In genomic region chr2:119565284-119565683, GRCm38 (mm10) we compare ENCODE assay signal across 28 mouse cellular contexts. TPM values are rescaled to one million over a fixed set of nuclear protein-coding genes. Genes with fewer than 3 reads are reported as not detected.
"Had no signal": no experiment of that assay in that cellular context is flagged by ENCODE, and none has a peak within 500 bp of the region (broad histone marks: within the 10 kb centered on the region; RNA-seq: fewer than 3 reads in every experiment).

No protein-coding gene starts in this region.

- H3K9ac ChIP-seq: embryonic facial prominence, embryonic 12.5 days; embryonic facial prominence, embryonic 13.5 days; embryonic facial prominence, embryonic 15.5 days; forebrain, embryonic 12.5 days; forebrain, embryonic 13.5 days; forebrain, embryonic 15.5 days; forebrain, postnatal 0 days had no signal

- H3K27ac ChIP-seq: embryonic facial prominence, embryonic 10.5 days; embryonic facial prominence, embryonic 12.5 days; embryonic facial prominence, embryonic 13.5 days; embryonic facial prominence, embryonic 15.5 days; forebrain, embryonic 10.5 days; forebrain, embryonic 12.5 days; forebrain, embryonic 13.5 days; forebrain, embryonic 15.5 days; gastrocnemius, adult 2 months; heart, adult 2 months had no signal

- H3K4me2 ChIP-seq: embryonic facial prominence, embryonic 12.5 days; embryonic facial prominence, embryonic 13.5 days; embryonic facial prominence, embryonic 15.5 days; forebrain, embryonic 12.5 days; forebrain, embryonic 13.5 days; forebrain, embryonic 15.5 days had no signal

- ATAC-seq: forebrain, embryonic 13.5 days; forebrain, embryonic 14.5 days; forebrain, embryonic 15.5 days; forebrain, embryonic 16.5 days; forebrain, postnatal 0 days had no signal

- DNase-seq: cerebellum, adult 8-10 months; cerebellum, adult 9-10 months; cerebellum, adult 9-11 months; cerebellum, postnatal 10 days; cerebellum, postnatal 14 days; cerebellum, postnatal 25 days; cerebellum, postnatal 36 days; embryo, embryonic 11 days; forebrain, postnatal 0 days; gastrocnemius, adult 2 months; gastrocnemius, postnatal 10 days; gastrocnemius, postnatal 14 days; gastrocnemius, postnatal 36 days; heart, adult 11 months; heart, adult 18-20 months; heart, adult 2 months had no signal

- H3K36me3 ChIP-seq: embryonic facial prominence, embryonic 15.5 days had no signal

- H3K4me1 ChIP-seq: embryonic facial prominence, embryonic 10.5 days; embryonic facial prominence, embryonic 12.5 days; embryonic facial prominence, embryonic 13.5 days; embryonic facial prominence, embryonic 15.5 days; forebrain, embryonic 10.5 days; forebrain, embryonic 12.5 days; forebrain, embryonic 13.5 days; forebrain, embryonic 15.5 days had no signal

- H3K27me3 ChIP-seq: embryonic facial prominence, embryonic 12.5 days; embryonic facial prominence, embryonic 13.5 days; embryonic facial prominence, embryonic 15.5 days; forebrain, embryonic 12.5 days; forebrain, embryonic 13.5 days; forebrain, embryonic 15.5 days had no signal

- H3K9me3 ChIP-seq: embryonic facial prominence, embryonic 10.5 days; embryonic facial prominence, embryonic 12.5 days; embryonic facial prominence, embryonic 13.5 days; embryonic facial prominence, embryonic 15.5 days; forebrain, embryonic 10.5 days; forebrain, embryonic 12.5 days; forebrain, embryonic 13.5 days; forebrain, embryonic 15.5 days had no signal

- H3K4me3 ChIP-seq: embryonic facial prominence, embryonic 10.5 days; embryonic facial prominence, embryonic 12.5 days; embryonic facial prominence, embryonic 13.5 days; embryonic facial prominence, embryonic 15.5 days; erythroblast, embryonic 14.5 days; forebrain, embryonic 10.5 days; forebrain, embryonic 12.5 days; forebrain, embryonic 13.5 days; forebrain, embryonic 15.5 days; gastrocnemius, adult 2 months; heart, adult 2 months had no signal

RNA-seq across cellular contexts. Expression of gene Exd1, which starts 17.9 kb away (rescaled TPM):
- polyA plus RNA-seq: erythroblast, embryonic 14.5 days had no signal

RNA-seq across cellular contexts. Expression of gene Oip5, which starts 53.0 kb away (rescaled TPM):
- total RNA-seq: gastrocnemius, adult 18-20 months; gastrocnemius, adult 2 months had no signal
